Mouse (Mus musculus) hematopoietic stem cell, adult 5-6 weeks (primary cell): ENCODE data around the gene Lcn2. TPM values are rescaled to one million over a fixed set of nuclear protein-coding genes. Genes with fewer than 3 reads are reported as not detected.
"Not testable (repeated sequence)": the region's sequence is repeated elsewhere in the genome, so short reads cannot be mapped to it uniquely, and the experiment has no call there.

Source experiments
- ATAC-seq, 2 experiments: fragments of 125-278 bp in 1 of 2; replicated peaks in 1 of 2; 2 replicates each; pipeline ENCODE4 v1.8.0; 2016 to 2017; ENCODE audit warnings: inconsistent platforms in 2 of 2, mild to moderate bottlenecking in 2 of 2, moderate number of reproducible peaks in 2 of 2, low read depth in 1 of 2, moderate TSS enrichment in 1 of 2; ENCODE audit not compliant: low FRiP score in 2 of 2, poor library complexity in 2 of 2, severe bottlenecking in 2 of 2, insufficient read depth in 1 of 2, low TSS enrichment in 1 of 2
- total RNA-seq: library from RNA; stranded (forward); fragments of 172-1452, 232-1000 nt; gene quantifications from 2 replicates; pipeline ENCODE4 v1.2.3, GENCODE M21; 2017

Lcn2 gene
- total RNA-seq, 1 experiment from 2014 or later: 91.4 TPM

GRCm38 (mm10) chr2:32382689-32383088 is 5.4 kb downstream of the Lcn2 start:
- no peak for ATAC-seq

GRCm38 (mm10) chr2:32381775-32382223 is 6.3 kb downstream of the Lcn2 start, which contains the start of gene 1110008P14Rik:
Gene 1110008P14Rik, minus strand, starts transcription at chr2:32381938.
- ATAC-seq: peak; percentile 88 to 92

DNA sequence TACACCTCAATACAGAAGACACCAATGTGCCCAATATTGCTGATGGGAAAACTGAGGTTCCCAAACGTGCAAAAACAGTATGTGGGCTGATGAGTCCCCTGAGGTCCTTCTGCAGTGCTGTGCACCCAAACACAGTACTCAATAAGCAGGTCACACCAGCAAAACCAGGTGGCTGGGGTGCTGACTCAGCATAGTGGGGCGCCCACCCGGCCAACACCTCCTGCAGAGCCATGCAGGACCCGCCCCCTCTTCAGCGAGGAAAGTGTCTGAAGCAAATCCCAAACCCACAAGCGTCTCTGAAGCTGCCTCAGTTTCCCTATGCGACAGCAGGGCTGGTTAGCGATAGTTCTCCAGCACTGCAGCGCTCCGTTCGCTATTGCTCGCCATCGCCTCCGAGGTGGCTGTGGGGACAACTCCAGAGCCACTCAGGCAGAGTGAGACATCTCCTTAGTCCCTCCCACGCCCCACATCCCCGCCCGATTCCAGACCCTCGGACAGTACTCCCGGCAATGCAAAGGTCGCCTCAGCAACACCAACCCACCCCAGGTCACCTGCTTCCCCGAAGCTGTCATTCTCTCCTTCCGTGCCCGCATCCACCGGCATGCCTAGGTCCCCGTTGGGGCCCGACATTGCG is 6.8 kb downstream of the Lcn2 start:
- peak in 1 of 2 experiments; percentile 15; a peak in 1 of 4 replicates for ATAC-seq

DNA sequence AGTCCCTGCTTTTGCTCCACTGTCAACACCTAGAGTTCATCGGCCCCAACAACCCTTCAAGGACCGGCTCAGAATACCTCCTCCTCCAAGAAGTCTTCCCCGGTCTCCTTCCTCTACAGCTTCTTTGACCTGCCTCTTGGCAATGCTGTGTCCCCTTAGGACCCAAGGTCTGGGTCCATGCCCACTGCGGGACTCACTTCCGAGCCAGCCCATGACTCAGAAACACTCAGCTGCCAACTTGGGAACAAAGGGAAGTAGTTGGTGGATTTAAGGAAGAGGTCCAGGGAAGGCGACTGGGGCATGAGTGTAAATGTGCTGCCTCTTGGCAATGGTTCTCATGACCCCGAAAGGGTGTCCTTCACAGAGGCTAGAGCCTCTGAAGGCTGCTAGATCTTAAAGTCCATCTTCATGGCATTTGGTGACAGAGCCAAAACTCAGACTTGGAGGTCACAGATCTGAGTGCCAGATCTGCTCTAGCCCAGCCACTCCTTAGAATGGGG is 8.0 kb downstream of the Lcn2 start:
- no peak for ATAC-seq

GRCm38 (mm10) chr2:32376963-32377362 is 11.1 kb downstream of the Lcn2 start:
- ATAC-seq: no peak

DNA sequence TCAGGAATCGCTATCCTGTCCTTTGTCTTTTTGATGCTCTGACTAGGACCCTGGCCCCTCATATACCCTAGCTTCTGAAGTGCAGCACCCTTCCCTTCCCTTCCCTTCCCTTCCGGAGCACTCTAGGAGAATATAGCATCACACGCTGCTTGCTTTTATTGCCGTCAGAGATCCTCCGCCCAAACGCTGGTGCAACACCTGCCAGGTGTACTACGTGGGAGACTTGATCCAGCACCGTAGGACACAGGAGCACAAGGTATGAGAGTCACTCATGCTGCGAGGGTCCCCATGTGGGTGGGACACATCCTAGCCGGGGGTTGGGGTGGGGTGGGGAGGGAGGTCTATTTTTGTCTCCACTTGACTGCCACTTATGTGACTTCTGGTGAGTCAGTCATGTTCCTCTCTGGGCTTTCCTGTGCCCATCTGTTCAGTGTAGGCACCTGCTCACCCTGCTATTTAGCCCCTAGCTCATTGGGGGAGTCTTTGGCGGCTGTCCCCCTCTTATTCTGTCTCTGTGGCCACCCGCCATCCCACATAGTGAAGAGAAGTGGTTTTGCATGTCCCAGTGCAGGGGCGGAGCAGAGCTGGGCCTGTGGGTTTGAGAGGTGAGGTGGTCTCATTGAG is 12.6 kb downstream of the Lcn2 start:
- no peak for ATAC-seq

DNA sequence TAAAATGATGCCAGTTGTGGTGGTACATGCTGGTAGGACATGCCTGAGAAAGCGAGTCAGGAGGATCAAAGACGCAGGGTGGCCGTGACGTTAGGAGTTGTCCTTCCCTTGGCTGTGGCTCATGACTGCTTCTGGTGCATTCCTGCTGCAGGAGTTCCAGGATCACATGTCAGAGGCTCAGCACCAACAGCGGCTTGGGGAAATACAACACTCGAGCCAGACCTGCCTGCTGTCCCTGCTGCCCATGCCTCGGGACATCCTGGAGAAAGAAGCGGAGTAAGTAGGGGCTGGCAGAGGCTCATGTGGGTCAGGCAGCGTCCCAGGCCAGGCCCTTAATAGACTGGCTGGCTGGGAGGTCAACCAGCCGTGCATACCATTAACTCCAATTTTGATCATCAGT is 13.9 kb downstream of the Lcn2 start:
- no peak for ATAC-seq

- no peak for ATAC-seq
These were observed 20.7 kb downstream of the Lcn2 start for GRCm38 (mm10) chr2:32367315-32367714.

DNA sequence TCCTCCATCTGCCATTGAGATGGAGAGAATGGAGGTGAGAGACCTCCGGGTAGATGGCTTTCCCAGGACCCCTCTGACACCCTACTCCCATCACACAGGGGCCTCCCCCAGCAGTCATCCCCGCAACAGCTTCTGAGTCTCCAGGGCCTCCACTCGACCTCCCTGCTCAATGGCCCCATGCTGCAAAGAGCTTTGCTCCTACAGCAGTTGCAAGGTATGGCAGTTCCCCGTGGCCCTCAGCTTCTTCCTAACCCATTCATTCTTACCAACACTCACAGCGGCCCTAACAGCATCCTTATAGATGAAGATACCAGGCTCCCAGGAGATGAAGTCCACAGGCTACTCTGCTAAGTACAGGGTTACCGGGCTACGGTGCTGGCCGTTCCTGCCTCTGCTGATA is 23.9 kb downstream of the Lcn2 start:
- ATAC-seq: no peak

DNA sequence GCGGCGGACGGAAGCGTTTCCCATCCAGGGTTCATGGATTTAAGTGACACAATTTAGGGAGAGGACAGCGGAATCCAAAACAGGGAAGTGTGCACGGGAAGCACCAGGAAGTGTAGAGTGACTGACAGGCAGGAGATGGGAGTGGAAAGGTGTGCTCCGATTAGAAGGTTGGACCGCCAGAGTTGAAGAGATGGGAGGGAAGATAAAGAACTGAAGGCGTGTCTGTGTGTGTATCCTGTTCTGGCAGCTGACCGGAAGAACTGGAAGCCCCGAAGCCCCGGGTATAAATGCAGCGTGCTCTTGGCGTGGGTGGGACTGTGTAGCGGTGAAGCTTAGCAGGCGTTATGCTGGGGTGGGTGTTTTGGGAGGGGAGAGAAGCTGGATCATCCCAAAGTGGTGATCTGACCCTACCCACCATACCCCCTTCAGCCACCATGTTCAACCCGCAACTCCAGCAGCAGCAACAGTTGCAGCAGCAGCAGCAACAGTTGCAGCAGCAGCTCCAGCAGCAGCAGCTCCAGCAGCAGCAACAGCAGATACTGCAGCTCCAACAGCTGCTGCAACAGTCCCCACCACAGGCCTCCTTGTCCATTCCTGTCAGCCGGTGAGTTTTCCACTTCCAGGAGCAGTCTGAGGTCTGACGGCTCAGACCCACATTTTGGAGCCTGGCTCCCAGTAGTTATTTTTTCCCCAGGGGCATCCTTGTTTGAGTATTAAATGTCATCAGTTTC is 24.5 kb downstream of the Lcn2 start:
- ATAC-seq: peak; percentile 16 to 50; a peak in 3 of 4 replicates

GRCm38 (mm10) chr2:32362817-32363340 is 25.2 kb downstream of the Lcn2 start:
- peak; percentile 66 to 78 for ATAC-seq

- not testable (repeated sequence) for ATAC-seq
These were observed 25.8 kb downstream of the Lcn2 start for GRCm38 (mm10) chr2:32362274-32362673.

GRCm38 (mm10) chr2:32361437-32361836 is 26.6 kb downstream of the Lcn2 start:
- ATAC-seq: peak in 1 of 2 experiments; percentile 51; a peak in 3 of 4 replicates

- ATAC-seq: 0 out of 4 replicates have a peak, but pooled peaks of 1 of the 2 experiments have one; percentile 43
These were observed 27.3 kb downstream of the Lcn2 start for GRCm38 (mm10) chr2:32360741-32361140.

GRCm38 (mm10) chr2:32358381-32358780 is 29.7 kb downstream of the Lcn2 start:
- ATAC-seq: no peak

- ATAC-seq: no peak
These were observed 30.3 kb downstream of the Lcn2 start for GRCm38 (mm10) chr2:32357710-32358109.

- ATAC-seq: no peak
These were observed 31.8 kb downstream of the Lcn2 start for GRCm38 (mm10) chr2:32356216-32356615.
